In the genomic region with DNA sequence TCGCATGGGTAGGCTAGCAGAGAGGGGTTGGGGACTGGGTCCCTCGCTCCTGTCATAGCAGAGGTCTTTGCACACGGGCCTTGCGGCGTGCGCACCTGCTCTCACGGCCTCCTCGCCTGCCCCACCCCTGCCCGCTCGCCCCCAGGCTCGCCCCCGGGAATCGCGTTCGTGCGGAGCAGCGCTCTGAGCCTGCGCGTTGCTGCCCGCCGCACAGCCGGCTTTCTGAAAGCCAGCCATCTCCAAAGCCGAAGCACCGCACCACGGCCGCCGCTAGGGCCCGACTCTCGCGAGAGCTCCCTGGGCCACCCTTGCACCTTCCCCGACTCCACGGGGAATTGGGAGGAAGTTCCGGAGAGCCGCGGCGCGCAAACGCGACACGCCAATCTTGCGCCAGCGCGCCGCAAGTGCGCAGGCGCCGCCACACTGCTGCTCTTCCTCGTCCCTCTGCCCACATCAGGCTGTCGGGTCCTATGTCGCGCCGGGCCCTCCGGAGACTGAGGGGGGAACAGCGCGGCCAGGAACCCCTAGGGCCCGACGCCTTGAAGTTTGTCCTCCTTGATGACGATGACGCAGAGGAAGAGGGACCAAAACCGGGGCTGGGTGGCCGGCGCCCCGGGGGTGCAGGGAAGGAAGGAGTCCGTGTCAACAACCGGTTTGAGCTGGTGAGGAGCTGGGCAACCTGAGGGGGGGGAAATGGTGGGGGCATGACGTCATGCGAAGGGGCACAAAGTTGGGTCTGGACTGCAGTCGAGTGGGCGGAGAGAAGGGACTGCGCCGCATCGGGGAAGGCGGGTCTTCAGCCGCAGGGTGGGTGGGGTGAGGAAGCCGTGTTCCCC, we compare ENCODE assay signal across 8 mouse cellular contexts. TPM values are rescaled to one million over a fixed set of nuclear protein-coding genes. Genes with fewer than 3 reads are reported as not detected.
A peak's percentile ranks its signal among the peaks of the same experiment; 100 is the strongest.
DNase-seq lines count a peak whose midpoint lies in the region; ATAC-seq lines count a peak whose summit lies in the region.

A gene (plus strand): TSS at position 351 of the 836 bp plus-strand sequence.

- ATAC-seq in hindbrain, embryonic 16.5 days: peak; percentile 95

- peaks cover 49% of the 10 kb centered on the region for H3K79me2 ChIP-seq in macrophage (ENCODE audit: inconsistent target)

- H3K9me3 ChIP-seq in hindbrain, embryonic 16.5 days (ENCODE audit: control insufficient read depth, low read length): no peaks in the 10 kb centered on the region

- H3K9ac ChIP-seq in hindbrain, embryonic 16.5 days (ENCODE audit: low read depth, low read length): peak within 1 kb of the TSS; percentile 90

- H3K27ac ChIP-seq in hindbrain, embryonic 16.5 days (ENCODE audit: low read depth, low read length): peak within 1 kb of the TSS; percentile 98
- peak within 1 kb of the TSS; percentile 90 for H3K27ac ChIP-seq in macrophage

- peak within 1 kb of the TSS; percentile 91 for H3K4me3 ChIP-seq in hindbrain, embryonic 16.5 days (ENCODE audit: low read length)
- peak within 1 kb of the TSS; percentile 76 for H3K4me3 ChIP-seq in macrophage (ENCODE audit: inconsistent target)

- peak; percentile 98 for DNase-seq in T-cell, adult 2 months (ENCODE audit: low spot score)
- peak; percentile 94 to 97 for DNase-seq in cerebellum, postnatal 36 days
- DNase-seq in gastrocnemius, adult 18-20 months (ENCODE audit: low spot score): peak; percentile 96
- peak; percentile 94 to 96 for DNase-seq in left cerebral cortex, adult 18-20 months (ENCODE audit: low spot score in 2 of 2)
- DNase-seq in right cerebral cortex, adult 18-20 months: peak; percentile 97
- peak; percentile 89 for DNase-seq in urinary bladder, postnatal 10 days (ENCODE audit: low spot score)

- H3K27me3 ChIP-seq in hindbrain, embryonic 16.5 days (replicated peaks; ENCODE audit: control insufficient read depth, insufficient read depth, low read length): no peaks in the 10 kb centered on the region

- peak within 1 kb of the TSS; percentile 89 for H3K4me2 ChIP-seq in hindbrain, embryonic 16.5 days (ENCODE audit: low read length)

- WGBS in hindbrain, embryonic 16.5 days: under 1% methylated on average over 67 of the region's 75 CpGs
- under 1% methylated on average over 57 of the region's 75 CpGs for WGBS in macrophage (ENCODE audit: missing documents)

- H3K36me3 ChIP-seq in hindbrain, embryonic 16.5 days (ENCODE audit: control insufficient read depth, insufficient read depth, low read length): peaks cover 5% of the 10 kb centered on the region; the same call in 1 of the 2 replicates
- H3K36me3 ChIP-seq in macrophage (ENCODE audit: inconsistent target): no peaks in the 10 kb centered on the region

- peaks cover 21% of the 10 kb centered on the region for H3K4me1 ChIP-seq in hindbrain, embryonic 16.5 days (ENCODE audit: control insufficient read depth, insufficient read depth, low read depth, low read length)

RNA-seq across cellular contexts. Expression of the gene that starts here (rescaled TPM):
- total RNA-seq in gastrocnemius, adult 18-20 months (2021): 100 to 1,000 TPM; 128 to 130 TPM
- polyA plus RNA-seq in hindbrain, embryonic 16.5 days (2015; fragmentation: Nextera tagmentation; extraction: Ambion mirVana): 396 and 405 TPM in 2 replicates
- 100 to 1,000 TPM; 565 to 596 TPM for total RNA-seq in left cerebral cortex, adult 18-20 months (2021)
- total RNA-seq in macrophage (2018; cell fraction: chromatin; rRNA removed): 100 to 1,000 TPM; 263 to 870 (median 577) TPM
- 100 to 1,000 TPM; 137 to 269 (median 152) TPM for total RNA-seq in macrophage (2018; cell fraction: cytosol; rRNA removed)
- 100 to 1,000 TPM; 182 to 375 (median 229) TPM for total RNA-seq in macrophage (2018; cell fraction: nucleus; rRNA removed)
- polyA plus RNA-seq in macrophage (2018): 120 to 135 TPM (median 125 TPM) in 3 replicates

Comparison
In these comparisons a context has a peak if more than half of its experiments do, and no peak if none do; other contexts are left out.
1. Peak in every context shown above with its lines: DNase-seq, ATAC-seq, H3K4me3 ChIP-seq and H3K27ac ChIP-seq.
2. RNA of the gene that starts here (total RNA-seq): 565 to 596 TPM in left cerebral cortex, adult 18-20 months; 128 to 130 TPM in gastrocnemius, adult 18-20 months; every median in the first group is over 4 times any median in the second.